In the genomic region with DNA sequence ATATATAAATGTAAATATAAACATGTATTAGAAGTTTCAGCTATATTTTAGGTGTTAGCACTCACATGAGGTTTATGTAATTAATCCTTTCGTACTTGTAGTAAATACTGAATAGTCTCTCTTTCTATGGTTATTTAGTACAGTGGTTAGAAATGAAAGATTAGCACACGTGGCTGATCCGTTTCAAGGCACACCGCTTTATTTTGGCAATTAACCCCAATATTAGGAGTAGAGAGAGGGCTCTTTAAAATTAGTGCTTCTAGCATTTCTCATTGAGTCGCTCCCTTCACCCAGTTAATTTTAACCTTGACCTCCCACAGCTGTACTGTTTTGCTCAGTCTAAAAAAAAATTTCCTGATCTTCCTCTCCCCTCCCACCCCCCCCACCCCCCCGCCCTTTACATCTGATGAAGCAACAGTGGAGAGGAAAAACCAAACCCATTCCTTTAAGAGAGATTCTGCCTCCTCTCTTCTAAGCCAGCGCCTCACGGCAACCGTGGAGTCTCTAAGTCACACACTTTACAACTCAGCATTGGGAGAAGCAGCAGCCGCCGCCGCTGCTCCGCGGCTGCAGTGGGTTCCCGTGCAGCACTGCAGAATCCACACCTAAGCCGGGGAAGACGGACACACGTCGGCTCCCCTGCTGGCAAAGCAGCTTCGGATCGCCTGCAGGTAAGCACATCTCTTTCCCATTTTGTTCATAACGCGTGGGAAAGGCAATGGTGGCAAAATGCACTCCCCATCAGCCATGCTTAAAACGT, we compare ENCODE assay signal across 8 mouse cellular contexts. TPM values are rescaled to one million over a fixed set of nuclear protein-coding genes. Genes with fewer than 3 reads are reported as not detected.
DNase-seq lines count a peak whose midpoint lies in the region; ATAC-seq lines count a peak whose summit lies in the region.

Add3 (plus strand) TSS at position 400 of the 760 bp plus-strand sequence.

- peaks cover 26% of the 10 kb centered on the region for H3K4me1 ChIP-seq in hindbrain, embryonic 12.5 days
- peaks cover 24% of the 10 kb centered on the region for H3K4me1 ChIP-seq in lung, embryonic 16.5 days (replicated peaks; ENCODE audit: control insufficient read depth, insufficient read depth, low read length)

- H3K4me3 ChIP-seq in hindbrain, embryonic 12.5 days: peak within 1 kb of the TSS; percentile 88
- peak within 1 kb of the TSS; percentile 60 for H3K4me3 ChIP-seq in lung, embryonic 16.5 days (ENCODE audit: low read length)

- H3K4me2 ChIP-seq in hindbrain, embryonic 12.5 days (replicated peaks): peak within 1 kb of the TSS; percentile 86
- H3K4me2 ChIP-seq in lung, embryonic 16.5 days (ENCODE audit: low read depth, low read length): peak within 1 kb of the TSS; percentile 83

- no peak within 1 kb of the TSS; the same call in 1 of the 2 replicates for H3K27ac ChIP-seq in hindbrain, embryonic 12.5 days
- H3K27ac ChIP-seq in lung, embryonic 16.5 days (ENCODE audit: low read length): peak within 1 kb of the TSS; percentile 98

- H3K9ac ChIP-seq in hindbrain, embryonic 12.5 days: peak within 1 kb of the TSS; percentile 55
- H3K9ac ChIP-seq in lung, embryonic 16.5 days (ENCODE audit: low read length): peak within 1 kb of the TSS; percentile 83

- WGBS in hindbrain, embryonic 12.5 days: 7% methylated on average over 24 of the region's 24 CpGs
- WGBS in lung, embryonic 16.5 days: 4% methylated on average over 24 of the region's 24 CpGs

- no peaks in the 10 kb centered on the region for H3K9me3 ChIP-seq in hindbrain, embryonic 12.5 days (replicated peaks)
- H3K9me3 ChIP-seq in lung, embryonic 16.5 days (ENCODE audit: control insufficient read depth, low read length): no peaks in the 10 kb centered on the region

- H3K36me3 ChIP-seq in hindbrain, embryonic 12.5 days: no peaks in the 10 kb centered on the region
- no peaks in the 10 kb centered on the region for H3K36me3 ChIP-seq in lung, embryonic 16.5 days (ENCODE audit: control insufficient read depth, insufficient read depth, low read length)

- no peak for ATAC-seq in hindbrain, embryonic 12.5 days (ENCODE audit: low FRiP score)
- ATAC-seq in lung, embryonic 16.5 days (ENCODE audit: low read depth): no peak

- H3K27me3 ChIP-seq in hindbrain, embryonic 12.5 days: peaks cover 11% of the 10 kb centered on the region
- H3K27me3 ChIP-seq in lung, embryonic 16.5 days (ENCODE audit: control insufficient read depth, insufficient read depth, low read depth, low read length): no peaks in the 10 kb centered on the region

- DNase-seq in R1 (ENCODE audit: low read depth, low spot score): peak; percentile 22
- DNase-seq in cerebellum, postnatal 36 days: peak; percentile 61 to 68
- DNase-seq in frontal cortex, postnatal 36 days (ENCODE audit: low spot score in 2 of 2): peak; percentile 62 to 79
- peak; percentile 60 to 73 for DNase-seq in layer of hippocampus, postnatal 10 days (ENCODE audit: low spot score in 2 of 2)
- peak; percentile 31 for DNase-seq in ovary, postnatal 10 days (ENCODE audit: low spot score)
- peak; percentile 62 for DNase-seq in thymus, postnatal 4 days

RNA-seq across cellular contexts. Expression of gene Add3, which starts in this region (rescaled TPM):
- polyA plus RNA-seq in hindbrain, embryonic 12.5 days (2016; fragmentation: Nextera tagmentation; extraction: Ambion mirVana): 55.5 and 56.0 TPM in 2 replicates
- total RNA-seq in layer of hippocampus, postnatal 10 days (2021): 100 to 1,000 TPM; 120 to 122 TPM
- 91.3 and 101 TPM in 2 replicates for polyA plus RNA-seq in lung, embryonic 16.5 days (2015; fragmentation: Nextera tagmentation; extraction: Ambion mirVana)
